Mouse (Mus musculus) gastrocnemius, postnatal 10 days (tissue): ENCODE measurements around the gene Ehd1. TPM values are rescaled to one million over a fixed set of nuclear protein-coding genes. Genes with fewer than 3 reads are reported as not detected.
"Not testable (repeated sequence)": the region's sequence is repeated elsewhere in the genome, so short reads cannot be mapped to it uniquely, and the experiment has no call there.

ENCODE experiments used
- DNase-seq: peaks from one replicate; pipeline ENCODE4 v3.0.0; 2021; ENCODE audit warnings: mixed read lengths
- total RNA-seq, 2 experiments: library from RNA; stranded (reverse); gene quantifications; 2 replicates each; pipeline ENCODE4 v1.2.3; 2021

Ehd1 gene
- total RNA-seq, 2 experiments from 2014 or later = 54.0 to 64.8 TPM

- DNase-seq = no peak
These were observed 25.6 kb downstream of the Ehd1 start for GRCm38 (mm10) chr19:6302114-6302513.

GRCm38 (mm10) chr19:6302522-6302921 is 26.0 kb downstream of the Ehd1 start:
- no peak for DNase-seq

- no peak for DNase-seq
These were observed 27.3 kb downstream of the Ehd1 start for GRCm38 (mm10) chr19:6303831-6304230.

GRCm38 (mm10) chr19:6304787-6305516 is 28.4 kb downstream of the Ehd1 start:
- DNase-seq = peak; percentile 94

- DNase-seq = no peak
These were observed 29.1 kb downstream of the Ehd1 start for GRCm38 (mm10) chr19:6305517-6306115.

GRCm38 (mm10) chr19:6306137-6306551 is 29.6 kb downstream of the Ehd1 start, which contains the start of gene Cdc42bpg:
TSS of gene Cdc42bpg (plus strand) at chr19:6306456.
- DNase-seq = peak; percentile 82

GRCm38 (mm10) chr19:6306586-6306985 is 30.1 kb downstream of the Ehd1 start:
- peak; percentile 91 for DNase-seq

- DNase-seq = no peak
These were observed 31.4 kb downstream of the Ehd1 start for GRCm38 (mm10) chr19:6307733-6308531.

- DNase-seq = no peak
These were observed 33.7 kb downstream of the Ehd1 start for GRCm38 (mm10) chr19:6310181-6310580.

- DNase-seq = not testable (repeated sequence)
These were observed 35.3 kb downstream of the Ehd1 start for GRCm38 (mm10) chr19:6311783-6312182.

GRCm38 (mm10) chr19:6313796-6314195 is 37.3 kb downstream of the Ehd1 start:
- no peak for DNase-seq

GRCm38 (mm10) chr19:6314513-6314912 is 38.0 kb downstream of the Ehd1 start:
- DNase-seq = no peak

- DNase-seq = no peak
These were observed 39.0 kb downstream of the Ehd1 start for GRCm38 (mm10) chr19:6315573-6315972.

- DNase-seq = no peak
These were observed 41.6 kb downstream of the Ehd1 start for GRCm38 (mm10) chr19:6318145-6318544.

GRCm38 (mm10) chr19:6321358-6321757 is 44.8 kb downstream of the Ehd1 start:
- no peak for DNase-seq

GRCm38 (mm10) chr19:6321786-6322621 is 45.5 kb downstream of the Ehd1 start:
- DNase-seq = no peak

- DNase-seq = no peak
These were observed 48.2 kb downstream of the Ehd1 start for GRCm38 (mm10) chr19:6324751-6325150.

- no peak for DNase-seq
These were observed 54.7 kb downstream of the Ehd1 start for GRCm38 (mm10) chr19:6331178-6331577.

GRCm38 (mm10) chr19:6331719-6332516 is 55.4 kb downstream of the Ehd1 start:
- peak; percentile 60 for DNase-seq

GRCm38 (mm10) chr19:6333761-6334595 is 57.5 kb downstream of the Ehd1 start:
- no peak for DNase-seq
